Mouse (Mus musculus) cerebellum, postnatal 25 days (tissue): Measurements from ENCODE around the gene Akr1b10.
"Not testable (repeated sequence)": the region's sequence is repeated elsewhere in the genome, so short reads cannot be mapped to it uniquely, and the experiment has no call there.

Experiments
- DNase-seq, 2 experiments: peaks; one replicate each; pipeline ENCODE4 v3.0.0; 2021; ENCODE audit warnings: mixed read lengths in 2 of 2

Gene Akr1b10

DNA sequence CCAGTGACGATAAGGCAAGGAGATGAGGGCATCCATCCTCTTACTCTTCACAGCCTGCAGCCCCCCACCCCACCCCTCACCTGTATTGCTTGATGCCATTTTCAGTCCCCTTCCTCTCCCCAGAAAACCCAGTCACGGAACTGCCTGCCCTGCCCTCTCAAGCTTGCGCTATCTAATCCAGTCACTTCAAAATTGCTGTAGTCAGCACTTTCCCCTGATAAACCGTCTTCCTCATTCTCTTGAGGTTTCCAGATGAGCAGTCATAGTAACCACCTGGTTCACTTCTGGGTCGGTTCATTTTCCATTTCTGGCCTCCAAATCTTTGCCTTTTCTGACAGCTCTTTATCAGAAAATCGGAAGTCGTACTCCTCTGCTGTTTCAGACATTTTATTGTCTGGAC is 10.2 kb upstream of the Akr1b10 start:
- DNase-seq: no peak

DNA sequence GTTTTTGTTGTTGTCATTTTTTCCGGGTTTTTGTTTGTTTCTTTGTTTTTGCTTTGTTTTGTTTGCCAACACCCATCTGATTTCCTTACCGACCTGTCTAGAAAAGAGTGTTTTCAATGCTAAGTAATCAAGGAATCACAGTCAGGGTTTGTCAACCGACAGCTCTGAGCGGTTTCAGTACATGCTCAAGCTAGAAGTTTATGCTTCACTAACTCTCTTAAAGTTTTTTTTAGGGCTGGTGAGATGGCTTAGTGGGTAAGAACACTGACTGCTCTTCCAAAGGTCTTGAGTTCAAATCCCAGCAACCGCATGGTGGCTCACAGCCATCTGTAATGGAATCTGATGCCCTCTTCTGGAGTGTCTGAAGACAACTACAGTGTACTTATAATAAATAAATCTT is 8.1 kb upstream of the Akr1b10 start:
- DNase-seq: not testable (repeated sequence)

DNA sequence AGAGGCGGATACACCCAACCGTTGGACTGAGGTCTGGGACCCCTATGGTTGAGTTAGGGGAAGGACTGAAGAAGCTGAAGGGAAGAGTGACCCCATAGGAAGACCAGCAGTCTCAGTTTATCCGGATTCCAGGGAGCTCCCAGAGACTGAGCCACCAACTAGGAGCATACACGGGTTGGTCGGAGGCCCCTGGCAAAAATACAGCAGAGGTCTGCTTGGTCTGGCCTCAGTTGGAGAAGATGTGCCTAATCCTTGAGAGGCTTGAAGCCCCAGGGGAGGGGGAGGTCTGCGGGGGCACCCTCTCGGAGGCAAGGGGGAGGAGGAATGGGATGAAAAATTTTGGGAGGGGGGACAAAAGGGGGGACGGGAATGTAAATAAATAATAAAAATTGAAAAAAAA is 617 bp upstream of the Akr1b10 start:
- DNase-seq: no peak

DNA sequence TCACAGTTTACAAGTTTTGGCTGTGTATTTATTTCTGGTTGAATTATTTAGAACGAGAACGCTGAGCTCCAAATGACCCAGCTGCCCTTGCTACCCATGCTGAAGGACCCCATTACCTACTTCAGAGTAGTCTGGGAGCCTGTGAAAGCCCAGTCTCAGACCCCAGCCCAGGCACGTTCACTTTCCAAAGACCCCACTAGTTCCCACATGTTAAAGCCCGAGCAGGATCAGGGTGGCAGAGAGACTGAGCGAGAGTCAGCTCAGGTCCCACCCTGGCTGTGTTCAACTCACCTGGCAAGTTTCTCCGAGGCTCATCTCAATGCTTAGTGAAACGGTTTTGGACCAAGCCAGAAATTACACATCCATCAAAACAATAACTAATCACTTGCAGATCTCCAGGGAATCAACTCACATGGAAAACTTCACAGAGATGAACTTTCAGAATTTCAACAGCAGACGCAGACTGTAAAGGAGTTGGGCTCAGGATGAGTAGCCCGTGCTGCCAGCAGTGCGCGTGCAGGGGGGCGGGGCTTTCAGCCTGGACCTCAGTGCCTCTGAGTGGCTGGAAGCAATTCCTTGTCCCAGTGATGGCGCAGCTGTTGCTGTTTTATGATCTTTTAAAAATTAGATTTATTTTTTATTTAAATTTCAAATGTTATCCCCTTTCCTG is 818 bp downstream of the Akr1b10 start:
- DNase-seq: peak; percentile 12 to 48

DNA sequence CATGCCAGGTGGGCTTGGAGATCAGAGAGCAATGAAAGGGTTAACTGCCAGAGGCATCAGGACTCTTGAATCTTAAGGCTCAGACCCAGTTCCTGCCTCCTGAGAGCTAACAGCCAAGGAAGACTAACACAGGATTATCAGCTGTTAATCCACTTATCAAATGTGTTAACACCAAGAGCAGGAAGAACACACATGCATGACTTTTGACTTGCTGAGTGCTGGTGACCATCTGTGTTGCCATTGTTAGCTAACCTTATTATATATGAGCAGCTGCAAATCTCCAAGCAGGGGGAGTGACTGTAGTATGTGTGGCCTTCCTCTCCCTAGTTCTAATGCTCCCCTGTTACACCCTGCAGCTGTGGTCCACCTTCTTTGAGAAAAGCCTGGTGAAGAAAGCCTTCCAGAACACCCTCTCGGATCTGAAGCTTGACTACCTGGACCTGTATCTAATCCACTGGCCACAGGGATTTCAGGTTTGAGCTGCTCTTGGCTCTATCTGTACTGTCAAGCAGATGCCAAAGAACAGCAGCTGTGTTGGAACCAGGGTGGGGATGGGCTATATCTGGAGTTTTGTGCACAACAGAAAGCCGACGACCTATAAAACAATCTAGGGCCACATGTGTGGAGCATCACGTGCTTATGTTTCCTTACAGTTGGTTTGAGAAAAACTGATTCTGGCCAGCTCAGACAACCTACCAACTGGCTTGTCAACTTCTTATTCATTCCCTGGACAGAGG is 4.6 kb downstream of the Akr1b10 start:
- DNase-seq: no peak

DNA sequence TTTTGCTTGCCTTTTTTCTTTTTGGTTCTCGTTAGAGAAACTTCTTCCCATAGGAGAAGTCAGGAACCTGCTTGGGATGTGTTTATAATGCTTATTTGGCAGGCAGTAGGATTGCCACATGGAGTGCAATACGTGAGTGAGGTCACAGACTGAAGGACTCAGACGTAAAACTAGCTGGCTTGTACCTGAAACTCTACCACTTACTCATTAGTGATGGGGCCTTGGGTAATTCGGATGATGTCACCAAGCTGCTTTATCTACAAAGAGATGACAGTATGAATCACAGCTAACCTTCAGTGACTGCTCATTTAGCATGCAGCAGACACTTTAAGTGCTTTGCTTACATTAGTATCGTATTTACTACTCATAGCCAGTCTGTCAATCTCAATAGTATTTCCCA is 11.9 kb downstream of the Akr1b10 start:
- no peak for DNase-seq

DNA sequence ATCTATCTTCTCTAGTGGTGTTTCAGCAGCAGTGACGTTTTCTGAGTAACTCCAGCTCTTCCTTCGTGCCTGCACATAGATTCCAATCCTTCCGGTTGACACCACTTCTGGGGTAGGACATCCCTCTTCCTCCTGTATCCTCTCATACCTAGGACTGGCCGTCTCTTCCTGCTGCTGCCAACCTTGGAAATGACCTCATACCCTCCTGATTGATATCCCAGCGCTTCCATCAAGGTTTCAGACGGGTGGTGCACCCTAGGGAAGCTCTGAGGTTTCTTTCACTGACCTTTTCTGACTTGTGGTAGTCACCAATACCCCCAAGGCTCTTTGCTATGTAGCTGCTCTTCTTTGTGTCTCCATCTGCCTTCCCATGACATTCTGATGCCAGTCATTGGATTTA is 14.4 kb downstream of the Akr1b10 start:
- no peak for DNase-seq

DNA sequence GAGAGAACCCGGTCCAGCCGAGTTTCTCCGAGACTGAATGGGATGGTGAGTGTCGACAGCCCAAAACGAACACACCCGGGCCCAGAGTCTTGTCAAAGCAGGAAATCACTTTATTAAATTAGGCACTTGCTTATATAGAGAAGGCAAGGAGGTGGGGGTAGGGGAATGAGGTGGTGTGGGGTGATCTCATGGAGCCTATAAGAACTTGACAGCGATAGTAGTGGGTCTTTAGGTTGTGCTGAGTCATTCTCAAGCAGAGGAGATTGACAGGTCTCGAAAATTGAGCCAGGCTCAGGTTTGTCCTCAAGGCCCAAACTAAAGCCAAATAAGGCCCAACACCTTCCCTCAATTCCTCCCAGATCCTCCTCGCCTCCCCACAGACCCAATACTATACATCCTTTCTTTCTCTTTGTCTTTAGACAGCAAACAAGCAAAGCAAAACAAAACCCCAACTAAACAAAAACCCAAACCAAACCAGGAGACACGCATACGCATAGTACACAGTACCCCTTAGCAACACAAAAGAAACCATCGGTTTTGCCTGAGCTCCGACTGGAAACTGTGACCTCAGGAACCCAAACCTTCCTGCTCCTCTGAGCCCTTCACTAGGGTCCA is 15.7 kb downstream of the Akr1b10 start:
- DNase-seq: no peak

DNA sequence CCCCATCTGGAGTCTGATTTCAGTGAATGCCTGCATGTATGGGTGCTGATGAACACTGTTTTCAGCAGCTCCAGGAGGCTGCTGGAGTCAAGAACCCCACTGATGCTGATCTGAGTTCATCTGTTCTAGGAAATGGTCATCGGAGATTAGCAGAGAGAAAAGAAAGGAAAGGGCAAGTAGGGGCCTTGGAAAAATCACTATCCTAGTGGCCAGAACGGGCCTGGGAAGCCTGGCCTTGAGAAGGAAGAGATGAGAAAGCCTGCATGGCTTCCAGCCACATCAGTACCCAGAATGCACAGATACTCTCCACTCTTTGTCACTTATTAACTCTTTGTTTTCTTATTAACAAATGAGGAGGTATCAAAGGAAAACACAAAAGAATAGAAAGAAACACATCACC is 16.7 kb downstream of the Akr1b10 start:
- no peak for DNase-seq

DNA sequence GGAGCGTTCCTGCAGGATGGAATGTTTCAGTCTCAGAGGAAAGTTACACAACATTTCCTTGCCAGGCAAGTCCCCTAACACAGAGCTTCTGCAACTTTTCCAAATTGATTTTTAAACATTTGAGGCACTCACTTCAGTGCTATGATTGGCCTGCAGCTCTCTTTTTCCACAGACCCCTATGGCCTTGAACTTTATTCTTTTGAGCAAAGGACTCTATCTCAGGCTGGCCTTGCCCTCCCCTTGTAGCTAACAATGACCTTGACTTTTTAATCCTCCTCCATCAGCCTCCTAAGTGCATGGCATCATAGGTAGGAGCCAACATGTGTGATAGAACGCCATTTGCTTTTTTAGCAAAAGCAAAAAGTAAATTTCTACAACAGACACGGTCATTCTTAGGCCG is 22.7 kb downstream of the Akr1b10 start:
- no peak for DNase-seq

DNA sequence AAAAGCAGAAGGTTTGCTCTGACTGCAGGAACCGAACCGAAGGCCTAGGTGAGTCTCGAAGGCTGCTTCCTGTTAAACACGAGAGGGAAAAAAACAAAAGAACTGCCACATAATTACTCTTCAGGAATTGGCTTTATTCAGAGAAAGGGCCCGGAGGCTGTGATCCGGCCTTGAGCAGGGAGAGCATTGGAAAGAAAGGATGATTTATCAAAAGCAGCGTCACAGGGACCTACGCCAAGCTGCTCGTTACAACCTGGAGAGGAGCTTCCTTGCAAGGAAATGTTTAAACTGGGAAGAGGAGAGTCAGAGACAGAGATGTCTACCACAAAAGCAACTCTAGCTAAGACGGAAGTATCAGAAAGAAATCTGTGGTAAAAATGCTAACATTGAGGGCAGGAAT is 23.4 kb downstream of the Akr1b10 start:
- no peak for DNase-seq

DNA sequence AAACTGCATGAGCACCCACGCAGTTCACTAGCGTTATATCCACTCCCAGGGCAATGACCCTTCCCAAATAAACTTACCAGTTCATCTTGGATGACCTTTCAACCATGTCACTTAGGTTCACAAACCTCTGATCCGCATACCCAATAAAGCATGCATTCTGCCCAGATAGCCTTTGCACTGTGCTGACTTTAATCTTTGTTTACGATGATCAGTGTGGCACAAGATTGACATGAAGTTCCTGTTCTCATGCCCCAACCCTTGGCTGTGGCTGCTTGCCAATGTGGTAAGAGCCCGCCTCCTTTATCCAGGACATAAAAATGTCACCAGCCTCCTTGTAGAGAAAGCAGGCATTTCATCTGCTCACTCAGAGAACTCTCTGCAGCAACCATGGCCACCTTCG is 28.0 kb downstream of the Akr1b10 start, which contains the start of gene Akr1b7:
TSS of gene Akr1b7 (plus strand) at position 312 of the 400 bp plus-strand sequence.
- DNase-seq: peak in 1 of 2 experiments; percentile 5

DNA sequence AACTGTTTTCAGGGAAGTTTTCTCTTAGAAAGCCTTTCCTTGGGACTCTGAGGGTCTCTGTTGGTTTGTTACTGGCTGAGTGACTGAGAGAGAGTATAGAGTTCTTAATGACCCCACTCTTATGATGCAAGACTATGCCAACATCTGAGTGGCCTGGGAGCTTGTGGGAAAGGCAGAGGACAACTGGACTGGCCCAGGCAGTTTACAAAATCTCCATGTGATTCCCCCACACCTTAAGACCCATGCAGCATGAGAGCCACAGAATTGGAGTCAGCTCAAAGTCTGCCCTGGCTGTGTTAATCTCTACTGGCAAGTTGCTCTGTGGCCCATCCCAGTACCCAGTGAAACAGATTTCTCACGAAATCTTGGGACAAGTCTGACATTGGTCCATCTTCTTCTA is 28.7 kb downstream of the Akr1b10 start:
- DNase-seq: no peak

DNA sequence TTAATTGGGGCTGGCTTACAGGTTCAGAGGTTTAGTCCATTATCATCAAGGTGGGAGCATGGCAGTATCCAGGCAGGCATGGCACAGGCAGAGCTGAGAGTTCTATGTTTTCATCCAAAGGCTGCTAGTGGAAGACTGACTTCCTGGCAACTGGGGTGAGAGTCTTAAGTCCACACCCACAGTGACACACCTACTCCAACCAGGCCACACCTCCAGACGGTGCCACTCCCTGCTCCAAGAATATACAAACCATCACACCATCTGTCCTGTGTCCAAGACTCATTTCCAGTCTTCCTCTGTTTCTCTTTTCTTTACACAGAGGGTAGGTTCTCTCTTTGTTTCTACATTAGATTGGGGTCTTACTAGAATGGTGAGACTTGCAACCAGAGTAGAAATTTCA is 29.4 kb downstream of the Akr1b10 start:
- DNase-seq: not testable (repeated sequence)

DNA sequence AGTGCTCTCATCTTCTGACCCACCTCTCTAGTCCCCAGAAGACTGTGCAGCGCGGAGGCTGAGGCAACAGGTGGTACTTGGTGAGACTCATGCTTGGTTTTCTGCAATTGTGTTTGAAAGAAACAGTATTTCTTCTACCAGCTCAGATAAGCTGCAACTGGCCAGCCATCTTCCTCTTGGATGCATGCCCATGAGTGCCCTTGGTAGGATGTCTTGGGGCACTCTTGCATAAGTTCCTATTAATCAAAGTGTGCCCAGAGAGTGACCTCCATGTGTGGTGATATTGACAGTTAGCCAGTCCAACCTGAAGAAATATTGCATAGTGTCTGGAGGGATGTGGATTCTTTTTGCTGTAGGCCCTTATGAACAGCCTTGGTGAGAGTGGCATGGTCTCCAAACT is 32.5 kb downstream of the Akr1b10 start:
- DNase-seq: no peak

DNA sequence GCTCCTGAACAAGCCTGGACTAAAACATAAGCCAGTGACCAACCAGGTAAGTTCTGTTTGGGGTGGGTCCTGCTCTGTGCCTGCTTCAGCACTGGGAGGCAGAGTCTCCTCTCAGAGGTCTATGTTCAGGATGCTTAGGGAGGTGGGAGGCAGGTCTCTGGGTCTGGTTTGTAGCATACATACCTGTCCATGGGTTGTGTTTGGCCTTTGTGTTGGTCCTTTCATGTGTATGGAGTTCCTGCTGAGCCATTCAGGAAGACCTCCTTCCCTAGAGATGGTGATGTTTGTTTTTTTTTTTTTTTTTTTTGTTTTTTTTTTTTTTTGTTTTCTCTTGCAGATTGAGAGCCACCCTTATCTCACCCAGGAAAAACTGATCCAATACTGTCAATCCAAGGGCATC is 35.1 kb downstream of the Akr1b10 start:
- DNase-seq: no peak

DNA sequence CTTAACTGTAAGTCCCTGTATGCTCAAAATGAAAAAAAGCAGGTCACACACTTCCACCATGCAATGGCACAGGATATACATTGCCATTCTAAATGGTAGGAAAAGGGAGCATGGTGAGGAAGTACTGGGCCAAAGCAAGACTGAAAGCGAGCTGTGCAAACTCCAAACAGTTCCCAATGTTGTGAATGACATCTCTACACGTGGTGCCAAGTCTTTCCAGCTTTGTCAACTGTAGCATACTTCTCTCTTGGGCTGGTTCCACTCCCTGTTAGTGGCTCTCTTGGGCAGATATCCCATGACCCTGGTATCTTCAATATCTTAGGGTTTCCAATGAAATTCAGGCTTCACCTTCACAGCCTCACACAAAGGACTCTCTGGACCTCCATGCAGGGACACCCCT is 55.0 kb downstream of the Akr1b10 start:
- DNase-seq: no peak

DNA sequence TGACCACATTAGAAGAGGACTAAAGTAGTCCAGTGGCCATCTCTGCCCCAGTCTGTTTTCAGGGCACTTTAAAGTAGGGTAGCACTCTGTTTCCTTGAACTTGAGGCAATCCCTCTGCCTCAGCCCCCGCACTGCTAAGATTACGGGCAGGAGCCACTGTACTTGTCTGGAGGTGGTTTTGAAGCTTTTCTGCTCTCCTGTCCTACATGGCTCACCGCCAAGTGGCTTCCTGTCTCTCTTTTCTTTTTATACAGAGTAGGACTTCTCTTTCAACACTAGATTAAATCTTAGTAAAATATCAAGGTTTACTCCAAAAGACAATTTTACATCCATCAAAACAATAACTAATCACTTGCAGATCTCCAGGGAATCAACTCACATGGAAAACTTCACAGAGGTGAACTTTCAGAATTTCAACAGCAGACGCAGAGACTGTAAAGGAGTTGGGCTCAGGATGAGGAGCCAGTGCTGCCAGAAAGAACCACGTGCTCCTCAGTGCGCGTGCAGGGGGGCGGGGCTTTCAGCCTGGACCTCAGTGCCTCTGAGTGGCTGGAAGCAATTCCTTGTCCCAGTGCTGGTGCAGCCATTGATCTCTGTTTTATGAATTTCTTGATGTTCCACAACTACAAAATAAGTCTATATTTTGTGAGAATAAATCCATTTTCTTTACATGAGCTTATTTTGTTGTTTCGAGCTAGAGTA is 57.7 kb downstream of the Akr1b10 start:
- peak in 1 of 2 experiments; percentile 14 for DNase-seq

DNA sequence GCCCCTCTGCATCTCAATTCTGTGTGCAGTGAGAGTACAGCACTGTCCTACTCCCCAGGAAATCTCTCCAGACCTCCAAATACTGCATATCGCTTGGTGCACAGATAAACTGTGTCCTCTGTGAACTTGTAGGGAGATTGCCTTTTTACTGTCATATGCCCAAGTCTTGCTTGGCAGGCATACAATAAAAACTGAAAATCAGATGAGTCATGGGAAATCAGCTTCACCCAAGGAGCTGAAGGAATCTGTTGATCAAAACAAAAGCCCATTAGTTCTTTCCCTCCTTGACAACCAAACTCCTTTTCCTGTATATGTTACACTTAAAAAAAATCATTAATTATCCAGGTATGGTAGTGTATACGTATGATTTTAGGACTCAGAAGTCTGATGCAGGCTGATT is 59.8 kb downstream of the Akr1b10 start:
- no peak for DNase-seq
